Mouse (Mus musculus) CH12.LX (cell line): Measurements from ENCODE around the gene Jup. TPM values are rescaled to one million over a fixed set of nuclear protein-coding genes. Genes with fewer than 3 reads are reported as not detected.
A peak's percentile ranks its signal among the peaks of the same experiment; 100 is the strongest.

ENCODE experiments used
- DNase-seq: peaks from one replicate; pipeline ENCODE4 v3.0.0-alpha.2; 2013; ENCODE audit errors: extremely low read depth
- H3K27ac ChIP-seq: 2 replicates; pipeline ENCODE4 v1.5.1; 2012; ENCODE audit warnings: low read depth, mild to moderate bottlenecking, control low read depth, moderate library complexity; ENCODE audit not compliant: insufficient read depth
- H3K27me3 ChIP-seq: replicated peaks from 2 replicates; pipeline ENCODE3; 2012; ENCODE audit warnings: inconsistent platforms
- H3K36me3 ChIP-seq, 2 experiments: replicated peaks in 1 of 2; 2 replicates each; pipeline versions ENCODE3 to v1.6.1; 2012; ENCODE audit warnings: inconsistent platforms in 1 of 2, low read length in 1 of 2, mild to moderate bottlenecking in 1 of 2, mixed read lengths in 1 of 2, moderate library complexity in 1 of 2; ENCODE audit not compliant: control insufficient read depth in 1 of 2, insufficient read depth in 1 of 2
- H3K4me1 ChIP-seq, 2 experiments: 2 replicates each; pipeline ENCODE4 v1.6.1; 2012; ENCODE audit warnings: inconsistent platforms in 1 of 2, moderate library complexity in 1 of 2; ENCODE audit not compliant: insufficient read depth in 2 of 2, control insufficient read depth in 1 of 2
- H3K4me2 ChIP-seq: 2 replicates; pipeline ENCODE4 v1.6.1; 2012; ENCODE audit warnings: low read depth, mild to moderate bottlenecking, control low read depth; ENCODE audit not compliant: poor library complexity, insufficient read depth, severe bottlenecking
- H3K4me3 ChIP-seq, 3 experiments: fragments of 150-350 bp in 1 of 3; sonication (generic) in 1 of 3; replicated peaks in 1 of 3; 2 replicates each; pipeline versions ENCODE3 to v1.5.1; 2011 to 2012; ENCODE audit warnings: low read depth in 2 of 3, low read length in 2 of 3, mild to moderate bottlenecking in 2 of 3, moderate library complexity in 2 of 3, control low read depth in 1 of 3, improper control_type of control experiment in 1 of 3, inconsistent platforms in 1 of 3, mixed read lengths in 1 of 3; ENCODE audit not compliant: poor library complexity in 1 of 3
- H3K79me2 ChIP-seq: replicated peaks from 2 replicates; pipeline ENCODE4 v1.6.1; 2012; ENCODE audit warnings: mild to moderate bottlenecking, moderate library complexity; ENCODE audit not compliant: control insufficient read depth, poor library complexity, insufficient read depth, severe bottlenecking; ENCODE audit errors: extremely low read depth
- H3K9ac ChIP-seq: 2 replicates; pipeline ENCODE4 v1.6.1; 2012; ENCODE audit warnings: low read depth, mild to moderate bottlenecking, control low read depth, moderate library complexity; ENCODE audit not compliant: insufficient read depth
- H3K9me3 ChIP-seq: replicated peaks from 2 replicates; pipeline ENCODE3; 2012; ENCODE audit warnings: low read length, inconsistent platforms, mixed read lengths
- BHLHE40 ChIP-seq: IDR thresholded peaks from 2 replicates; pipeline ENCODE4 v1.6.1; 2011; ENCODE audit warnings: mild to moderate bottlenecking, low read depth, low read length, improper control_type of control experiment
- CTCF ChIP-seq, 2 experiments: IDR thresholded peaks in 1 of 2; conservative IDR thresholded peaks in 1 of 2; 2 replicates each; pipeline ENCODE4 v1.5.1; 2011 to 2012; ENCODE audit warnings: low read depth in 2 of 2, low read length in 2 of 2, improper control_type of control experiment in 1 of 2, inconsistent platforms in 1 of 2, mild to moderate bottlenecking in 1 of 2, moderate library complexity in 1 of 2
- E2F4 ChIP-seq: IDR thresholded peaks from 2 replicates; pipeline ENCODE4 v1.6.1; 2011; ENCODE audit warnings: low read depth, low read length, improper control_type of control experiment; ENCODE audit not compliant: insufficient replicate concordance
- ELF1 ChIP-seq: IDR thresholded peaks from 2 replicates; pipeline ENCODE4 v1.6.1; 2014; ENCODE audit warnings: low read depth, mild to moderate bottlenecking, inconsistent platforms, low read length, improper control_type of control experiment
- EP300 ChIP-seq: IDR thresholded peaks from 2 replicates; pipeline ENCODE4 v1.6.1; 2011; ENCODE audit warnings: low read length, improper control_type of control experiment
- ETS1 ChIP-seq: conservative IDR thresholded peaks from 2 replicates; pipeline ENCODE4 v1.6.1; 2012; ENCODE audit warnings: low read depth, mild to moderate bottlenecking, inconsistent platforms, low read length, improper control_type of control experiment, moderate library complexity
- GABPA ChIP-seq: IDR thresholded peaks from 2 replicates; pipeline ENCODE4 v1.6.1; 2012; ENCODE audit warnings: low read depth, low read length, improper control_type of control experiment, inconsistent platforms; ENCODE audit not compliant: insufficient replicate concordance
- IRF4 ChIP-seq: IDR thresholded peaks from 2 replicates; pipeline ENCODE4 v1.6.1; 2014; ENCODE audit warnings: low read depth, mild to moderate bottlenecking, inconsistent platforms, low read length, improper control_type of control experiment
- JUND ChIP-seq: conservative IDR thresholded peaks from 2 replicates; pipeline ENCODE4 v1.6.1; 2011; ENCODE audit warnings: low read depth, low read length, improper control_type of control experiment
- KAT2A ChIP-seq: IDR thresholded peaks from 2 replicates; pipeline ENCODE4 v1.6.1; 2012; ENCODE audit warnings: low read length, improper control_type of control experiment, inconsistent platforms; ENCODE audit not compliant: insufficient replicate concordance
- MAFK ChIP-seq: IDR thresholded peaks from 2 replicates; pipeline ENCODE4 v1.6.1; 2011; ENCODE audit warnings: low read length, improper control_type of control experiment; ENCODE audit not compliant: insufficient replicate concordance
- MAX ChIP-seq: IDR thresholded peaks from 2 replicates; pipeline ENCODE4 v1.6.1; 2011; ENCODE audit warnings: low read length, improper control_type of control experiment
- MAZ ChIP-seq: IDR thresholded peaks from 2 replicates; pipeline ENCODE4 v1.6.1; 2012; ENCODE audit warnings: low read depth, mild to moderate bottlenecking, inconsistent platforms, low read length, improper control_type of control experiment, moderate library complexity
- MEF2A ChIP-seq: IDR thresholded peaks from 2 replicates; pipeline ENCODE4 v1.6.1; 2014; ENCODE audit warnings: low read depth, mild to moderate bottlenecking, inconsistent platforms, low read length, improper control_type of control experiment, borderline replicate concordance
- MXI1 ChIP-seq: IDR thresholded peaks from 2 replicates; pipeline ENCODE4 v1.6.1; 2011; ENCODE audit warnings: mild to moderate bottlenecking, low read depth, low read length, improper control_type of control experiment
- NELFE ChIP-seq: IDR thresholded peaks from 2 replicates; pipeline ENCODE4 v1.6.1; 2011; ENCODE audit warnings: low read depth, low read length, improper control_type of control experiment
- NRF1 ChIP-seq: IDR thresholded peaks from 2 replicates; pipeline ENCODE4 v1.6.1; 2014; ENCODE audit warnings: low read depth, mild to moderate bottlenecking, inconsistent platforms, low read length, improper control_type of control experiment, moderate library complexity
- POLR2A ChIP-seq: IDR thresholded peaks from 2 replicates; pipeline ENCODE4 v1.6.1; 2011; ENCODE audit warnings: low read depth, mild to moderate bottlenecking, improper control_type of control experiment, low read length
- POLR2AphosphoS2 ChIP-seq: IDR thresholded peaks from 2 replicates; pipeline ENCODE4 v1.6.1; 2011; ENCODE audit warnings: low read depth, low read length, improper control_type of control experiment
- RAD21 ChIP-seq: IDR thresholded peaks from 2 replicates; pipeline ENCODE4 v1.6.1; 2011; ENCODE audit warnings: low read depth, mild to moderate bottlenecking, low read length, improper control_type of control experiment, moderate library complexity
- RCOR1 ChIP-seq: conservative IDR thresholded peaks from 2 replicates; pipeline ENCODE4 v1.6.1; 2012; ENCODE audit warnings: low read depth, mild to moderate bottlenecking, inconsistent platforms, low read length, improper control_type of control experiment
- SIN3A ChIP-seq: IDR thresholded peaks from 2 replicates; pipeline ENCODE4 v1.6.1; 2012; ENCODE audit warnings: low read length, improper control_type of control experiment, inconsistent platforms
- SMC3 ChIP-seq: IDR thresholded peaks from 2 replicates; pipeline ENCODE4 v1.6.1; 2011; ENCODE audit warnings: low read depth, low read length, improper control_type of control experiment
- UBTF ChIP-seq: IDR thresholded peaks from 2 replicates; pipeline ENCODE4 v1.6.1; 2012; ENCODE audit warnings: low read depth, mild to moderate bottlenecking, inconsistent platforms, low read length, improper control_type of control experiment, moderate library complexity
- USF2 ChIP-seq: conservative IDR thresholded peaks from 2 replicates; pipeline ENCODE4 v1.6.1; 2011; ENCODE audit warnings: low read depth, low read length, improper control_type of control experiment
- ZKSCAN1 ChIP-seq: IDR thresholded peaks from 2 replicates; pipeline ENCODE4 v1.6.1; 2012; ENCODE audit warnings: low read depth, inconsistent platforms, low read length, improper control_type of control experiment, borderline replicate concordance
- ZMIZ1 ChIP-seq: IDR thresholded peaks from 2 replicates; pipeline ENCODE4 v1.6.1; 2012; ENCODE audit warnings: low read depth, mild to moderate bottlenecking, inconsistent platforms, low read length, improper control_type of control experiment
- ZNF384 ChIP-seq: IDR thresholded peaks from 2 replicates; pipeline ENCODE4 v1.6.1; 2012; ENCODE audit warnings: low read depth, low read length, improper control_type of control experiment, inconsistent platforms
- dilution Hi-C: fragments of 300-500 bp; cut with MboI; formaldehyde crosslinking; loops from 2 replicates; pipeline ENCODE4 v1.14.3; 2020; ENCODE audit warnings: low sequenced_read_pairs; ENCODE audit not compliant: extremely low pct_unique_long_range_greater_than_20kb, extremely low pct_ligation_motif_present
- in situ Hi-C: fragments of 300-500 bp; cut with MboI; formaldehyde crosslinking; loops from 3 replicates; pipeline ENCODE4 v1.14.3; 2019; ENCODE audit warnings: low sequenced_read_pairs, low pct_ligation_motif_present, low pct_unique_long_range_greater_than_20kb, mixed read lengths
- polyA plus RNA-seq: library from polyadenylated mRNA; unstranded; fragments of >175 nt; gene quantifications from 2 replicates; pipeline ENCODE4 v1.2.1, GENCODE M21; 2012; ENCODE audit warnings: low read depth; ENCODE audit not compliant: insufficient read length
- total RNA-seq, 2 experiments: library from RNA; depleted of rRNA; stranded (reverse); fragments of 300-350 nt in 1 of 2; fragments of >200 nt in 1 of 2; gene quantifications; 2 replicates each; pipeline ENCODE4 v1.2.3; 2012 to 2014

Jup gene
- total and polyA plus RNA-seq, 3 experiments, result 0.68 to 1.4 (median 1.1) TPM

- H3K36me3 ChIP-seq, result no peaks in the 10 kb centered on the region
- no peak overlapping the region for H3K27ac ChIP-seq
- peak overlapping the region; percentile 86 for H3K4me2 ChIP-seq
- peaks cover 93% of the 10 kb centered on the region for H3K27me3 ChIP-seq
- dilution Hi-C loops, result no loop called here
- peaks cover 3% of the 10 kb centered on the region for H3K9me3 ChIP-seq
- in situ Hi-C loops, result no loop called here
- peak overlapping the region; percentile 22; the same call in 1 of the 2 replicates for H3K9ac ChIP-seq
- peaks cover 8 to 18% of the 10 kb centered on the region in 2 experiments for H3K4me1 ChIP-seq
- no peak for DNase-seq
- H3K4me3 ChIP-seq, result peak overlapping the region; percentile 45 to 66 (median 47)
- H3K79me2 ChIP-seq, result no peaks in the 10 kb centered on the region
- 0 out of 2 replicates have a peak, but pooled peaks have one; percentile 27 for TF ChIP-seq SIN3A
- TF ChIP-seq NRF1, result peak; percentile 72
- no peak for TF ChIP-seq MEF2A
- TF ChIP-seq UBTF, result 0 out of 2 replicates have a peak, but pooled peaks have one; percentile 50
- TF ChIP-seq ZMIZ1, result no peak
- TF ChIP-seq EP300, result no peak
- peak; percentile 38; the same call in 1 of the 2 replicates for TF ChIP-seq IRF4
- 0 out of 2 replicates have a peak, but pooled peaks have one; percentile 15 for TF ChIP-seq MXI1
- peak; percentile 89 for TF ChIP-seq MAZ
- TF ChIP-seq BHLHE40, result no peak
Measured at GRCm38 (mm10) chr11:100355151-100355951, 42.2 kb downstream of the Jup start.

DNA sequence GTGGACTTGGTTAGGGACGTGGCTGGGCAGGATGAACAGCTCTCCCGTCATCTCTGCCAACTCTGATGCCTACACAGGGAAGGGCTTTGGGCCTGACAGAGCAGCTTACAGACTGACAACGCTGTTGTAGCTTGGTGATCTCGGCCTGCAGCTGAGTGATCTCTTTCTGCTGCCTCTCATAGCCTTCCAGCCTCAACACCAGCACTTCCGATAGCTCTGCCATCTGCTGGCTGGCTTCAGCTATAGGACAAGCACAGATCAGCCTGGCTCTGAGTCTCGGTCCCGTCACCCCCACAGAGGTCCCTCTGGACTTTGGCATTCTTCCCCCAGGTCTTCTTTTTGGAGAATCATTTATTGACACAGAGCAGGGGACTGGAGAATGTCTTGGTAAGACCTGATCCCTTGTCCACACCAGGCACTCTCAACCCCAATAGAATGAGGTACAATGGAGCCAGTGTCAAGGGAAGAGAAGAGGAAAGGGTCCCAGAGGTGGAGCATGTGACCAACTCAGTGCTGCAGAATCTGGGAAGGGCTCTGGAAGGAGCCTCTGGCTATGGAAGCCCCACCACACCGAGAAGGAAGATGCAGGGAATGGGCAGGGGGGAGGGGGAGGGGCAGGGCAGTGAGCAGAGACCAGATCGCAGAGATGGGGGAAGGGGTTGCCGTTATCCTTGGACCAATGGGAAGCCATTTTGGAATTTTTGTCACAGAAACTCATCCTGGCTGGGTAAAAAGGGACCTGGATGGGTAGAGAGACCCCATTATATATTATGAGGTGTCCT, 45.3 kb downstream of the Jup start:
- Histone ChIP-seq H3K9me3 (peaks cover 3% of the 10 kb centered on the region), H3K4me1 (peaks cover 0 to 12% of the 10 kb centered on the region in 2 experiments; a peak in 2 of 4 replicates), H3K36me3 (no peaks in the 10 kb centered on the region), H3K4me2 (no peak overlapping the region), H3K27me3 (peaks cover 91% of the 10 kb centered on the region), H3K4me3 (no peak overlapping the region), H3K27ac (no peak overlapping the region), H3K9ac (no peak overlapping the region), H3K79me2 (no peaks in the 10 kb centered on the region)
- no peak for DNase-seq
- dilution Hi-C loops, result no loop called here
- in situ Hi-C loops, result no loop called here
- no peak for TF ChIP-seq EP300
- TF ChIP-seq ELF1, result peak; percentile 64
- TF ChIP-seq ZKSCAN1, result no peak
- no peak for TF ChIP-seq KAT2A
- TF ChIP-seq ZNF384, result no peak
- TF ChIP-seq MAX, result no peak
- no peak for TF ChIP-seq ETS1
- TF ChIP-seq BHLHE40, result no peak
- no peak for TF ChIP-seq GABPA
- peak; percentile 16 to 75; a peak in 3 of 4 replicates for TF ChIP-seq CTCF (conservative IDR thresholded peaks at IDR 0.05 in 1 of 2, IDR thresholded peaks at IDR 0.05 in 1 of 2; ENCODE audit: low read depth in 2 of 2, low read length in 2 of 2)
- TF ChIP-seq USF2, result no peak
- no peak for TF ChIP-seq MAFK
- TF ChIP-seq NELFE, result 0 out of 2 replicates have a peak, but pooled peaks have one; percentile 23
- TF ChIP-seq UBTF, result no peak
- TF ChIP-seq RCOR1, result no peak
- TF ChIP-seq MEF2A, result no peak; the same call in 1 of the 2 replicates
- no peak for TF ChIP-seq POLR2A
- TF ChIP-seq JUND, result no peak
- peak; percentile 25 for TF ChIP-seq RAD21
- no peak for TF ChIP-seq NRF1
- no peak for TF ChIP-seq E2F4
- no peak for TF ChIP-seq POLR2AphosphoS2
- peak; percentile 54 for TF ChIP-seq SMC3
